Mouse (Mus musculus) heart, postnatal 0 days (tissue): ENCODE data around the gene Ankrd61. TPM values are rescaled to one million over a fixed set of nuclear protein-coding genes. Genes with fewer than 3 reads are reported as not detected.

ENCODE experiments used
- ATAC-seq: fragments of 200-750 bp; cut with Nextera tagmentation; 2 replicates; pipeline ENCODE4 v1.8.0; 2017; ENCODE audit warnings: low read depth, moderate number of reproducible peaks, moderate library complexity; ENCODE audit not compliant: insufficient read depth
- DNase-seq: peaks from one replicate; pipeline ENCODE4 v3.0.0-alpha.2; 2016; ENCODE audit warnings: low spot score
- H3K27ac ChIP-seq: fragments of 300-500 bp; sonication (generic); 2 replicates; pipeline ENCODE4 v1.5.1; 2014; ENCODE audit warnings: low read depth, mild to moderate bottlenecking
- H3K27me3 ChIP-seq: fragments of 300-500 bp; sonication (generic); 2 replicates; pipeline ENCODE4 v1.6.1; 2014; ENCODE audit warnings: low read length, mixed read lengths; ENCODE audit not compliant: control insufficient read depth, insufficient read depth
- H3K36me3 ChIP-seq: fragments of 300-500 bp; sonication (generic); replicated peaks from 2 replicates; pipeline ENCODE4 v1.6.1; 2014; ENCODE audit warnings: low read length, mixed read lengths; ENCODE audit not compliant: control insufficient read depth, insufficient read depth
- H3K4me1 ChIP-seq: fragments of 300-500 bp; sonication (generic); 2 replicates; pipeline ENCODE4 v1.6.1; 2014; ENCODE audit warnings: antibody characterized with exemption; ENCODE audit not compliant: control insufficient read depth, insufficient read depth
- H3K4me2 ChIP-seq: fragments of 300-500 bp; sonication (generic); 2 replicates; pipeline ENCODE4 v1.6.1; 2014; ENCODE audit warnings: low read depth, mild to moderate bottlenecking, low read length, moderate library complexity
- H3K4me3 ChIP-seq: fragments of 300-500 bp; sonication (generic); 2 replicates; pipeline ENCODE4 v1.5.1; 2014; ENCODE audit warnings: low read depth, low read length
- H3K9ac ChIP-seq: fragments of 300-500 bp; sonication (generic); replicated peaks from 2 replicates; pipeline ENCODE4 v1.6.1; 2014; ENCODE audit warnings: low read depth, low read length, mixed read lengths
- H3K9me3 ChIP-seq: fragments of 300-500 bp; sonication (generic); replicated peaks from 2 replicates; pipeline ENCODE4 v1.6.1; 2016; ENCODE audit warnings: low read length; ENCODE audit not compliant: control insufficient read depth
- CTCF ChIP-seq: IDR thresholded peaks from 2 replicates; pipeline ENCODE4 v1.5.1; 2016; ENCODE audit warnings: antibody characterized with exemption, control low read depth, low read depth
- EP300 ChIP-seq: IDR thresholded peaks from 2 replicates; pipeline ENCODE4 v1.6.1; 2016; ENCODE audit warnings: antibody characterized with exemption, low read depth
- WGBS: fragments of 180-500 bp; shearing (Covaris S2); extraction: QIAGEN DNeasy Blood & Tissue Kit; methylation state at CpG from one replicate; pipeline ENCODE4 v1.1.7; 2014; 5-methylcytosine and 5-hydroxymethylcytosine counted together
- polyA plus RNA-seq: library from polyadenylated mRNA; unstranded; fragments of >200 nt; fragmentation: Nextera tagmentation; extraction: Ambion mirVana; gene quantifications from 2 replicates; pipeline ENCODE4 v1.2.1, GENCODE M21; 2015
- total RNA-seq: library from RNA; depleted of rRNA; stranded (reverse); fragments of >200 nt; gene quantifications from 2 replicates; pipeline ENCODE4 v1.2.3, GENCODE M21; 2014; ENCODE audit warnings: low replicate concordance; rRNA removed

Ankrd61 gene
- total and polyA plus RNA-seq, 2 experiments from 2014 or later: 0.07 TPM; not detected in 1

DNA sequence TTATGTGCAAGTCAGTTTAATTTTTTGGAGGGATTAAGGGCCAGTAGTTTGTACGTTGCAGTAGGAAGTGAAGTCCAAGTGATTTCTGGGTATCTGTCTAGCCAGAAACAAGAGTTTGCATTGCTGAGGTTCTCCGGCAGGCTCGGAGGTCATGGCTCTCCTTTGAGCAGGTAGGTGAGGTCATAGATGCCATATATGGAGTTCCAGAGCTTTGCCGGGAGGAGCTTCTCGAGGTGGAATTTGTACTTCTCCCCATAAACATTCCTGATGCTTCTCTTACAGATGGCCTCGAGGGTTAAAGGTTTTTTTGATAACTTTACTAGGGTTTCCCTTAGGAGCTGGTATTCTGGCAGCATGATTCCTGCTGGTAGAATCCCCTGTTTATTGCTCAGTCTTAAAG, 6.7 kb downstream of the Ankrd61 start:
- H3K27ac ChIP-seq: no peak overlapping the region
- TF ChIP-seq EP300 (no peak), CTCF (no peak)
- no peak overlapping the region for H3K4me3 ChIP-seq
- H3K9me3 ChIP-seq: no peaks in the 10 kb centered on the region
- H3K4me2 ChIP-seq: no peak overlapping the region
- WGBS: 63% methylated on average over 6 of the region's 6 CpGs
- no peak for ATAC-seq
- DNase-seq: no peak
- H3K27me3 ChIP-seq: no peaks in the 10 kb centered on the region
- no peak overlapping the region for H3K9ac ChIP-seq
- H3K36me3 ChIP-seq: peaks cover 73% of the 10 kb centered on the region
- H3K4me1 ChIP-seq: no peaks in the 10 kb centered on the region

DNA sequence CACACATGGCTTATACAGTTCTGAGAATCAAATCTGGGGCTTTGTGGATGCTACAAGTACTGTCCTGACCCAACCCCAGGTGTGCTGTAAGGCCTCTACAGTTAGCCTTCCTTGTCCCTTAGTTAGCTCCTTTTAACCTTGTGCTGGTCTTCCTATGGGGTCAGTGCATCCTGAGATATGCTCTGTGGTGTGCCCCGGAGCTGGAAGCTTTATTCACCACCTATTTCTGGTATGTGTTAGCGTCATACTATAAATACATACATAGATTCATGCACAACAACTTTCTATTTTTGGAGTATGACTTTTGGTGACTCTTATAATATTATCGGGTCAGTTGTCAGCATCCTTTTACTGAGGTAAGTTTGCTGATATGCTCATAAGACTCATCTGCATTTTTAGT, 12.2 kb downstream of the Ankrd61 start:
- H3K4me3 ChIP-seq: no peak overlapping the region
- H3K36me3 ChIP-seq: peaks cover 89% of the 10 kb centered on the region
- no peaks in the 10 kb centered on the region for H3K27me3 ChIP-seq
- peak overlapping the region; percentile 22 for H3K27ac ChIP-seq
- H3K4me2 ChIP-seq: no peak overlapping the region
- H3K4me1 ChIP-seq: no peaks in the 10 kb centered on the region
- peak; percentile 21 for DNase-seq
- no peak overlapping the region for H3K9ac ChIP-seq
- ATAC-seq: peak; percentile 82
- no peaks in the 10 kb centered on the region for H3K9me3 ChIP-seq
- TF ChIP-seq CTCF (no peak), EP300 (no peak)
- WGBS: 43% methylated on average over 3 of the region's 3 CpGs

DNA sequence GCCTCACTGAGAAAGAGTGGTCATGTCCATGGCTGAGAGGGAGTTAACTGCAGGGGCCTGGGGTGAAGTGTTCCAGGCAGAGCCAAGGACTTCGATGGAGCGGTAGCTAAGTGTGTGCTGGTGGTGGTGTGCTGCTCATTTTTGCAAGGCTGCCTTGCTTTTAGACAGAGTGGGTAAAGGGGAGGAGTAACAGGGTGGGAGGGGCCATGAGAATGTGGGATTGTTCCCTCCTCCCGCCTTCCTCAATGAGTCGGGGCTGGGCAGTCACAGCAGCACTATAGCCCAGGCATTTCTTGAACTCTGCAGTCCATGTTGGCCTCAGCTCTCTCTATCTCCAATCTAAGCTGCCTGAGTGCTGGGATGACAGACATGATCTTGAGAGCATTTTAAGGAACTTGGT, 22.9 kb downstream of the Ankrd61 start:
- 61% methylated on average over 4 of the region's 4 CpGs for WGBS
- no peak overlapping the region for H3K4me2 ChIP-seq
- no peaks in the 10 kb centered on the region for H3K27me3 ChIP-seq
- H3K9me3 ChIP-seq: no peaks in the 10 kb centered on the region
- no peaks in the 10 kb centered on the region for H3K4me1 ChIP-seq
- no peak overlapping the region for H3K9ac ChIP-seq
- peaks cover 66% of the 10 kb centered on the region for H3K36me3 ChIP-seq
- no peak overlapping the region for H3K27ac ChIP-seq
- DNase-seq: no peak
- no peak for TF ChIP-seq CTCF
- no peak for TF ChIP-seq EP300
- ATAC-seq: no peak
- no peak overlapping the region for H3K4me3 ChIP-seq

DNA sequence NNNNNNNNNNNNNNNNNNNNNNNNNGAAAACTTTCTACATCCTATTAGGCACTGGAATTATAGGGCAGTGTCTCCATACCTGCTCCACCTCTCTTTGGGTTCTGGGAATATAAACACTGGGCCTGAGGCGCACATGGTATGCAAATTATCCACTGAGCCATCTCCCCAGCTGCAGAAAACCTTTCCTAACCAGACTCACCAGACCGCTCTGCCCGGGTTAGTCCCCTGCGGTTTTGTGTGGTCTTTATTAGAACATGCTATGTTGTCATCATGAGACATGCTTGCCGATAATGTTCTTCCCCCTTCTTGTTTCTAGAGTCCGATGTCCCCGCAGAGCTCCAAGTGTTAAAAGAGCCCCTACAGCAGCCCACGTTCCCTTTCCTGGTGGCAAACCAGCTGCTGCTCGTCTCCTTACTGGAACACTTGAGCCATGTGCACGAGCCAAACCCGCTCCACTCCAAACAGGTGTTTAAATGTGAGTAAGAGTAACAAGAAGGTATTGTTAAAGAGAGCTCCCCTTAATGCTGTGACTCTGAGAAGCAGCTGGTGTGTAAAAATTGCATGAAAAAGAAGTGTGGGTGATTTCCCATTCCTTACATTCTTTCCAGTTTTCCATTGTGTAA, 25.8 kb downstream of the Ankrd61 start:
- WGBS: 84% methylated on average over 11 of the region's 11 CpGs
- no peak for DNase-seq
- TF ChIP-seq CTCF (no peak), EP300 (no peak)
- Histone ChIP-seq H3K4me2 (no peak overlapping the region), H3K9me3 (no peaks in the 10 kb centered on the region), H3K36me3 (peaks cover 36% of the 10 kb centered on the region), H3K9ac (no peak overlapping the region), H3K4me3 (no peak overlapping the region), H3K27ac (no peak overlapping the region), H3K4me1 (no peaks in the 10 kb centered on the region), H3K27me3 (no peaks in the 10 kb centered on the region)
- no peak for ATAC-seq

Other genes with a start within 250 kb of the Ankrd61 start
- gene Usp42, start 165.4 kb downstream of the Ankrd61 start, total RNA-seq: 6.0 and 8.3 TPM in 2 replicates
- gene Usp42, start 165.4 kb downstream of the Ankrd61 start, polyA plus RNA-seq: 5.1 and 5.6 TPM in 2 replicates
- gene Eif2ak1, start 79.9 kb downstream of the Ankrd61 start, total RNA-seq: 18.7 and 21.6 TPM in 2 replicates
- 18.3 and 18.4 TPM in 2 replicates for gene Eif2ak1, start 79.9 kb downstream of the Ankrd61 start, polyA plus RNA-seq
- gene Aimp2, start 12.2 kb upstream of the Ankrd61 start, total RNA-seq: 55.8 and 99.0 TPM in 2 replicates
- gene Aimp2, start 12.2 kb upstream of the Ankrd61 start, polyA plus RNA-seq: 64.9 and 67.2 TPM in 2 replicates
- gene Pms2, start 12.3 kb upstream of the Ankrd61 start, total RNA-seq: 6.8 and 10.5 TPM in 2 replicates
- 7.5 and 8.0 TPM in 2 replicates for gene Pms2, start 12.3 kb upstream of the Ankrd61 start, polyA plus RNA-seq
- gene Gm42421, start 30.5 kb upstream of the Ankrd61 start, total RNA-seq: 5.8 TPM in 1 of 2 replicates, not detected in the other
- 0.29 and 0.54 TPM in 2 replicates for gene Gm42421, start 30.5 kb upstream of the Ankrd61 start, polyA plus RNA-seq
- gene Rsph10b, start 35.4 kb upstream of the Ankrd61 start, total RNA-seq: 0.35 and 1.2 TPM in 2 replicates
- gene Rsph10b, start 35.4 kb upstream of the Ankrd61 start, polyA plus RNA-seq: 0.72 and 1.6 TPM in 2 replicates
- gene Ccz1, start 117.2 kb upstream of the Ankrd61 start, total RNA-seq: 33.7 and 34.0 TPM in 2 replicates
- gene Ccz1, start 117.2 kb upstream of the Ankrd61 start, polyA plus RNA-seq: 43.3 and 44.2 TPM in 2 replicates
- gene Ocm, start 129.0 kb upstream of the Ankrd61 start, total RNA-seq: not detected in 2 replicates
- not detected in 2 replicates for gene Ocm, start 129.0 kb upstream of the Ankrd61 start, polyA plus RNA-seq
- gene Lmtk2, start 202.8 kb upstream of the Ankrd61 start, total RNA-seq: 19.5 and 23.2 TPM in 2 replicates
- gene Lmtk2, start 202.8 kb upstream of the Ankrd61 start, polyA plus RNA-seq: 2.2 and 2.5 TPM in 2 replicates